Mouse (Mus musculus) midbrain, embryonic 16.5 days (tissue): ENCODE measurements around the gene Cog7. TPM values are rescaled to one million over a fixed set of nuclear protein-coding genes. Genes with fewer than 3 reads are reported as not detected.

Source experiments
- ATAC-seq: fragments of 200-750 bp; cut with Nextera tagmentation; 2 replicates; pipeline ENCODE4 v1.8.0; 2017; ENCODE audit warnings: moderate TSS enrichment
- H3K27ac ChIP-seq: fragments of 300-500 bp; sonication (generic); 2 replicates; pipeline ENCODE4 v1.5.1; 2014; ENCODE audit warnings: mild to moderate bottlenecking, low read length, mixed read lengths
- H3K27me3 ChIP-seq: fragments of 300-500 bp; sonication (generic); 2 replicates; pipeline ENCODE4 v1.6.1; 2014; ENCODE audit warnings: low read depth, low read length, mixed read lengths; ENCODE audit not compliant: control insufficient read depth, insufficient read depth
- H3K36me3 ChIP-seq: fragments of 300-500 bp; sonication (generic); 2 replicates; pipeline ENCODE4 v1.6.1; 2014; ENCODE audit warnings: mild to moderate bottlenecking, low read length, moderate library complexity, mixed read lengths; ENCODE audit not compliant: control insufficient read depth, insufficient read depth
- H3K4me1 ChIP-seq: fragments of 300-500 bp; sonication (generic); 2 replicates; pipeline ENCODE4 v1.6.1; 2014; ENCODE audit warnings: mild to moderate bottlenecking, low read length, mixed read lengths; ENCODE audit not compliant: control insufficient read depth, insufficient read depth
- H3K4me2 ChIP-seq: fragments of 300-500 bp; sonication (generic); 2 replicates; pipeline ENCODE4 v1.6.1; 2014; ENCODE audit warnings: mild to moderate bottlenecking, low read length, mixed read lengths
- H3K4me3 ChIP-seq: fragments of 300-500 bp; sonication (generic); 2 replicates; pipeline ENCODE4 v1.5.1; 2014; ENCODE audit warnings: low read depth, mild to moderate bottlenecking, low read length, moderate library complexity, mixed read lengths
- H3K9ac ChIP-seq: fragments of 300-500 bp; sonication (generic); 2 replicates; pipeline ENCODE4 v1.6.1; 2014; ENCODE audit warnings: low read depth, low read length, mixed read lengths
- H3K9me3 ChIP-seq: fragments of 300-500 bp; sonication (generic); replicated peaks from 2 replicates; pipeline ENCODE4 v1.6.1; 2014; ENCODE audit warnings: mild to moderate bottlenecking, low read length, mixed read lengths; ENCODE audit not compliant: control insufficient read depth, poor library complexity, severe bottlenecking
- WGBS: fragments of 180-500 bp; shearing (Covaris S2); extraction: QIAGEN DNeasy Blood & Tissue Kit; methylation state at CpG from one replicate; pipeline ENCODE4 v1.1.7; 2014; 5-methylcytosine and 5-hydroxymethylcytosine counted together
- polyA plus RNA-seq: library from polyadenylated mRNA; unstranded; fragments of >200 nt; fragmentation: Nextera tagmentation; extraction: Ambion mirVana; gene quantifications from 2 replicates; pipeline ENCODE4 v1.2.1, GENCODE M21; 2015

The Cog7 gene
- polyA plus RNA-seq, 1 experiment from 2014 or later: 29.1 TPM

GRCm38 (mm10) chr7:121931246-121931645 lies 50.3 kb downstream of the Cog7 start:
- Histone ChIP-seq H3K9ac (no peak overlapping the region), H3K36me3 (peaks cover 12% of the 10 kb centered on the region), H3K4me1 (no peaks in the 10 kb centered on the region), H3K4me2 (no peak overlapping the region), H3K27me3 (no peaks in the 10 kb centered on the region), H3K27ac (no peak overlapping the region), H3K4me3 (no peak overlapping the region), H3K9me3 (no peaks in the 10 kb centered on the region)
- WGBS: 39% methylated on average over 7 of the region's 7 CpGs
- ATAC-seq: no peak

GRCm38 (mm10) chr7:121927882-121928281 lies 53.6 kb downstream of the Cog7 start:
- WGBS: 100% methylated on average over 2 of the region's 2 CpGs
- H3K9me3 ChIP-seq: no peaks in the 10 kb centered on the region
- no peak overlapping the region for H3K4me3 ChIP-seq
- H3K36me3 ChIP-seq: peaks cover 8% of the 10 kb centered on the region
- H3K4me1 ChIP-seq: no peaks in the 10 kb centered on the region
- H3K9ac ChIP-seq: no peak overlapping the region
- no peak for ATAC-seq
- H3K27ac ChIP-seq: no peak overlapping the region
- no peak overlapping the region for H3K4me2 ChIP-seq
- H3K27me3 ChIP-seq: no peaks in the 10 kb centered on the region

- Histone ChIP-seq H3K9me3 (no peaks in the 10 kb centered on the region), H3K27me3 (no peaks in the 10 kb centered on the region), H3K4me2 (no peak overlapping the region), H3K9ac (no peak overlapping the region), H3K4me1 (no peaks in the 10 kb centered on the region), H3K36me3 (peaks cover 7% of the 10 kb centered on the region; the same call in 1 of the 2 replicates), H3K4me3 (no peak overlapping the region), H3K27ac (no peak overlapping the region)
- no peak for ATAC-seq
- 98% methylated on average over 7 of the region's 7 CpGs for WGBS
Measured at GRCm38 (mm10) chr7:121924361-121924760, 57.1 kb downstream of the Cog7 start.

- Histone ChIP-seq H3K36me3 (no peaks in the 10 kb centered on the region), H3K4me1 (no peaks in the 10 kb centered on the region), H3K4me3 (no peak overlapping the region), H3K27ac (no peak overlapping the region), H3K27me3 (no peaks in the 10 kb centered on the region), H3K9me3 (no peaks in the 10 kb centered on the region), H3K9ac (no peak overlapping the region), H3K4me2 (no peak overlapping the region)
- WGBS: 86% methylated on average over 6 of the region's 6 CpGs
- no peak for ATAC-seq
Measured at GRCm38 (mm10) chr7:121913944-121914343, 67.6 kb downstream of the Cog7 start.

GRCm38 (mm10) chr7:121912250-121912649 lies 69.3 kb downstream of the Cog7 start:
- no peak overlapping the region for H3K4me3 ChIP-seq
- whole genome bisulfite sequencing: 74% methylated on average over 8 of the region's 8 CpGs
- no peaks in the 10 kb centered on the region for H3K9me3 ChIP-seq
- no peaks in the 10 kb centered on the region for H3K36me3 ChIP-seq
- no peak overlapping the region for H3K9ac ChIP-seq
- H3K4me1 ChIP-seq: no peaks in the 10 kb centered on the region
- no peak for ATAC-seq
- H3K4me2 ChIP-seq: no peak overlapping the region
- no peak overlapping the region for H3K27ac ChIP-seq
- H3K27me3 ChIP-seq: no peaks in the 10 kb centered on the region

GRCm38 (mm10) chr7:121906879-121907278 lies 74.6 kb downstream of the Cog7 start:
- no peak for ATAC-seq
- H3K27ac ChIP-seq: no peak overlapping the region
- H3K4me3 ChIP-seq: no peak overlapping the region
- 79% methylated on average over 4 of the region's 4 CpGs for WGBS
- H3K4me2 ChIP-seq: no peak overlapping the region
- no peaks in the 10 kb centered on the region for H3K36me3 ChIP-seq
- H3K9me3 ChIP-seq: no peaks in the 10 kb centered on the region
- H3K27me3 ChIP-seq: no peaks in the 10 kb centered on the region
- no peak overlapping the region for H3K9ac ChIP-seq
- no peaks in the 10 kb centered on the region for H3K4me1 ChIP-seq

GRCm38 (mm10) chr7:121902757-121903411 lies 78.6 kb downstream of the Cog7 start:
- Histone ChIP-seq H3K36me3 (no peaks in the 10 kb centered on the region), H3K9ac (no peak overlapping the region), H3K4me1 (no peaks in the 10 kb centered on the region), H3K9me3 (no peaks in the 10 kb centered on the region), H3K4me2 (no peak overlapping the region), H3K27me3 (no peaks in the 10 kb centered on the region), H3K27ac (no peak overlapping the region), H3K4me3 (no peak overlapping the region)
- ATAC-seq: no peak
- WGBS: 69% methylated on average over 8 of the region's 8 CpGs

- H3K4me1 ChIP-seq: no peaks in the 10 kb centered on the region
- ATAC-seq: no peak
- H3K9ac ChIP-seq: no peak overlapping the region
- peak overlapping the region; percentile 35 for H3K4me2 ChIP-seq
- no peak overlapping the region for H3K4me3 ChIP-seq
- WGBS: 13% methylated on average over 7 of the region's 7 CpGs
- H3K9me3 ChIP-seq: no peaks in the 10 kb centered on the region
- H3K36me3 ChIP-seq: no peaks in the 10 kb centered on the region
- no peak overlapping the region for H3K27ac ChIP-seq
- no peaks in the 10 kb centered on the region for H3K27me3 ChIP-seq
Measured at GRCm38 (mm10) chr7:121899940-121900339, 81.6 kb downstream of the Cog7 start.

GRCm38 (mm10) chr7:121899311-121899710 lies 82.2 kb downstream of the Cog7 start:
- ATAC-seq: no peak
- no peak overlapping the region for H3K4me3 ChIP-seq

More at GRCm38 (mm10) chr7:121899311-121899710, 82.2 kb downstream of the Cog7 start:
- Histone ChIP-seq H3K9me3 (no peaks in the 10 kb centered on the region), H3K4me2 (peak overlapping the region; percentile 35), H3K36me3 (no peaks in the 10 kb centered on the region), H3K4me1 (no peaks in the 10 kb centered on the region), H3K27ac (no peak overlapping the region), H3K9ac (no peak overlapping the region), H3K27me3 (no peaks in the 10 kb centered on the region)
- WGBS: 8% methylated on average over 14 of the region's 14 CpGs
